8 mouse cellular contexts compared by ENCODE assay signal in genomic region chr5:74277216-74277615, GRCm38 (mm10).
DNase-seq lines count a peak whose midpoint lies in the region; ATAC-seq and TF ChIP-seq lines count a peak whose summit lies in the region.

No protein-coding gene starts in this region.

- H3K9ac ChIP-seq in hindbrain, embryonic 12.5 days, result no peak overlapping the region
- no peak overlapping the region for H3K9ac ChIP-seq in hindbrain, embryonic 11.5 days (ENCODE audit: low read depth, low read length)
- H3K9ac ChIP-seq in limb, embryonic 14.5 days (ENCODE audit: low read depth, low read length, severe bottlenecking), result no peak overlapping the region

- H3K4me1 ChIP-seq in hindbrain, embryonic 12.5 days, result 0 out of 2 replicates have a peak, but pooled peaks cover 3% of the 10 kb centered on the region
- H3K4me1 ChIP-seq in hindbrain, embryonic 11.5 days (replicated peaks; ENCODE audit: control insufficient read depth, insufficient read depth, low read length), result no peaks in the 10 kb centered on the region
- H3K4me1 ChIP-seq in limb, embryonic 14.5 days (ENCODE audit: control insufficient read depth, insufficient read depth, low read length), result peaks cover 18% of the 10 kb centered on the region

- no peak overlapping the region for H3K4me2 ChIP-seq in hindbrain, embryonic 12.5 days (replicated peaks)
- H3K4me2 ChIP-seq in hindbrain, embryonic 11.5 days (replicated peaks; ENCODE audit: low read depth, low read length), result no peak overlapping the region
- no peak overlapping the region for H3K4me2 ChIP-seq in limb, embryonic 14.5 days (replicated peaks; ENCODE audit: low read depth, low read length, severe bottlenecking)

- DNase-seq in hindbrain, embryonic 11.5 days (ENCODE audit: low spot score), result no peak
- DNase-seq in brain, adult 2 months (ENCODE audit: low read depth, low spot score), result peak; percentile 87
- peak; percentile 58 to 62 for DNase-seq in frontal cortex, adult 2 months (ENCODE audit: extremely low spot score in 1 of 2, low spot score in 1 of 2)
- no peak for DNase-seq in limb, embryonic 14.5 days (ENCODE audit: low spot score)
- no peak for DNase-seq in spleen, postnatal 36 days (ENCODE audit: low spot score in 2 of 2)
- no peak for DNase-seq in lung, adult 18-20 months
- no peak for DNase-seq in heart, postnatal 25 days (ENCODE audit: low spot score)

- H3K36me3 ChIP-seq in hindbrain, embryonic 12.5 days, result no peaks in the 10 kb centered on the region
- H3K36me3 ChIP-seq in hindbrain, embryonic 11.5 days (ENCODE audit: control insufficient read depth, insufficient read depth, low read length), result no peaks in the 10 kb centered on the region
- no peaks in the 10 kb centered on the region for H3K36me3 ChIP-seq in limb, embryonic 14.5 days (ENCODE audit: control insufficient read depth, insufficient read depth, low read length)

- ATAC-seq in hindbrain, embryonic 12.5 days (ENCODE audit: low FRiP score), result peak; percentile 73; the same call in 1 of the 2 replicates
- no peak for ATAC-seq in hindbrain, embryonic 11.5 days (ENCODE audit: low FRiP score)
- ATAC-seq in limb, embryonic 14.5 days (ENCODE audit: low FRiP score, low read depth), result peak; percentile 49; the same call in 1 of the 2 replicates

- no peak for TF ChIP-seq POLR2A in limb, embryonic 14.5 days (IDR thresholded peaks at IDR 0.05; ENCODE audit: borderline replicate concordance, extremely low read depth, insufficient read depth, insufficient read length)

- H3K27me3 ChIP-seq in hindbrain, embryonic 12.5 days, result 0 out of 2 replicates have a peak, but pooled peaks cover 3% of the 10 kb centered on the region
- no peaks in the 10 kb centered on the region for H3K27me3 ChIP-seq in hindbrain, embryonic 11.5 days (ENCODE audit: control insufficient read depth, insufficient read depth, low read length)
- H3K27me3 ChIP-seq in limb, embryonic 14.5 days (ENCODE audit: control insufficient read depth, insufficient read depth, low read length), result no peaks in the 10 kb centered on the region

- H3K4me3 ChIP-seq in hindbrain, embryonic 12.5 days, result no peak overlapping the region
- H3K4me3 ChIP-seq in hindbrain, embryonic 11.5 days (ENCODE audit: low read depth, low read length), result no peak overlapping the region
- no peak overlapping the region for H3K4me3 ChIP-seq in limb, embryonic 14.5 days (replicated peaks; ENCODE audit: low read length)

- H3K9me3 ChIP-seq in hindbrain, embryonic 12.5 days (replicated peaks), result no peaks in the 10 kb centered on the region
- no peaks in the 10 kb centered on the region for H3K9me3 ChIP-seq in hindbrain, embryonic 11.5 days (ENCODE audit: control insufficient read depth, low read length)
- H3K9me3 ChIP-seq in limb, embryonic 14.5 days (ENCODE audit: control insufficient read depth, low read length), result no peaks in the 10 kb centered on the region

- H3K27ac ChIP-seq in hindbrain, embryonic 12.5 days, result no peak overlapping the region
- H3K27ac ChIP-seq in hindbrain, embryonic 11.5 days (ENCODE audit: low read depth, low read length), result no peak overlapping the region
- peak overlapping the region; percentile 41; the same call in 1 of the 2 replicates for H3K27ac ChIP-seq in limb, embryonic 14.5 days (replicated peaks; ENCODE audit: low read depth, low read length)

- intact Hi-C loops in heart, postnatal 25 days (cut with DNase I), result loop anchor here (2.0 to 5.0 kb wide), 8 partner anchors 80 to 590 kb away; partner anchors contain the start of genes Rasl11b and Usp46

- 80% methylated on average over 5 of the region's 5 CpGs for WGBS in hindbrain, embryonic 12.5 days
- 82% methylated on average over 5 of the region's 5 CpGs for WGBS in hindbrain, embryonic 11.5 days
- 71% methylated on average over 5 of the region's 5 CpGs for WGBS in limb, embryonic 14.5 days

Comparison
In these comparisons a context has a peak if more than half of its experiments do, and no peak if none do; other contexts are left out.
1. DNase-seq: peak in brain, adult 2 months (single experiment) and frontal cortex, adult 2 months (2 of 2); none in hindbrain, embryonic 11.5 days (single experiment), limb, embryonic 14.5 days (single experiment), spleen, postnatal 36 days (0 of 2), lung, adult 18-20 months (0 of 2) and heart, postnatal 25 days (single experiment).